Mouse (Mus musculus) liver, embryonic 14.5 days (tissue): ENCODE measurements around the gene Zbed5.

Experiments
- CTCF ChIP-seq: IDR thresholded peaks from 2 replicates; pipeline ENCODE4 v1.5.1; 2016; ENCODE audit warnings: antibody characterized with exemption, low read depth, control low read depth
- EP300 ChIP-seq: IDR thresholded peaks from 2 replicates; pipeline ENCODE4 v1.6.1; 2016; ENCODE audit warnings: antibody characterized with exemption, low read depth

GRCm38 (mm10) chr5:129940736-129941494, 45.4 kb downstream of the Zbed5 start:
- TF ChIP-seq CTCF = no peak
- no peak for TF ChIP-seq EP300
